11 mouse cellular contexts compared by ENCODE assay signal in genomic region chr14:62333909-62334687, GRCm38 (mm10). TPM values are rescaled to one million over a fixed set of nuclear protein-coding genes. Genes with fewer than 3 reads are reported as not detected.
DNase-seq lines count a peak whose midpoint lies in the region; ATAC-seq and TF ChIP-seq lines count a peak whose summit lies in the region.
"Had no signal": no experiment of that assay in that cellular context is flagged by ENCODE, and none has a peak within 500 bp of the region (broad histone marks: within the 10 kb centered on the region; RNA-seq: fewer than 3 reads in every experiment).

No protein-coding gene starts in this region.

- no peak for TF ChIP-seq POLR2A in thymus, adult 2 months (IDR thresholded peaks at IDR 0.05; ENCODE audit: control insufficient read depth, extremely low read depth, insufficient read depth, low read length, poor library complexity)

- H3K4me1 ChIP-seq in intestine, embryonic 14.5 days (replicated peaks; ENCODE audit: control insufficient read depth, insufficient read depth, low read length), result peaks cover 17% of the 10 kb centered on the region
- peaks cover 7% of the 10 kb centered on the region; the same call in 1 of the 2 replicates for H3K4me1 ChIP-seq in intestine, embryonic 15.5 days (replicated peaks)
- peaks cover 15% of the 10 kb centered on the region for H3K4me1 ChIP-seq in thymus, adult 2 months (replicated peaks; ENCODE audit: control insufficient read depth, insufficient read depth, low read length)

- H3K27me3 ChIP-seq in intestine, embryonic 14.5 days (replicated peaks; ENCODE audit: control insufficient read depth, insufficient read depth, low read length), result no peaks in the 10 kb centered on the region
- no peaks in the 10 kb centered on the region for H3K27me3 ChIP-seq in intestine, embryonic 15.5 days (replicated peaks)
- H3K27me3 ChIP-seq in thymus, adult 2 months (ENCODE audit: control insufficient read depth, insufficient read depth, low read length), result no peaks in the 10 kb centered on the region
- H3K27me3 ChIP-seq: limb, embryonic 15.5 days had no signal

- WGBS in intestine, embryonic 14.5 days, result 74% methylated on average over 9 of the region's 9 CpGs
- 75% methylated on average over 9 of the region's 9 CpGs for WGBS in intestine, embryonic 15.5 days
- 74% methylated on average over 9 of the region's 9 CpGs for WGBS in thymus, adult 2 months

- DNase-seq in intestine, embryonic 14.5 days (ENCODE audit: low spot score), result peak; percentile 41
- peak; percentile 41 for DNase-seq in thymus, adult 2 months
- no peak for DNase-seq in thymus, adult 18-20 months
- DNase-seq in forelimb bud, embryonic 11.5 days (ENCODE audit: low read depth, low spot score), result peak; percentile 35
- DNase-seq in thymus, postnatal 4 days, result peak; percentile 49
- no peak for DNase-seq in urinary bladder, postnatal 36 days (ENCODE audit: low spot score in 2 of 2)
- no peak for DNase-seq in lung, postnatal 14 days
- DNase-seq: cerebellum, adult 9-11 months; heart, postnatal 10 days had no signal

- H3K4me2 ChIP-seq in intestine, embryonic 14.5 days (ENCODE audit: low read length), result no peak overlapping the region
- no peak overlapping the region for H3K4me2 ChIP-seq in intestine, embryonic 15.5 days (replicated peaks)

- no peak overlapping the region for H3K27ac ChIP-seq in intestine, embryonic 14.5 days (ENCODE audit: low read depth)
- H3K27ac ChIP-seq in intestine, embryonic 15.5 days, result no peak overlapping the region
- H3K27ac ChIP-seq in thymus, adult 2 months (ENCODE audit: control insufficient read depth, insufficient read depth, low read length), result no peak overlapping the region
- H3K27ac ChIP-seq: limb, embryonic 15.5 days had no signal

- H3K9me3 ChIP-seq in intestine, embryonic 14.5 days (ENCODE audit: control insufficient read depth, low read length), result no peaks in the 10 kb centered on the region
- no peaks in the 10 kb centered on the region for H3K9me3 ChIP-seq in intestine, embryonic 15.5 days
- H3K9me3 ChIP-seq: limb, embryonic 15.5 days had no signal

- TF ChIP-seq CTCF in thymus, adult 2 months (IDR thresholded peaks at IDR 0.05; ENCODE audit: borderline replicate concordance, control insufficient read depth, extremely low read depth, insufficient read depth, low read length, poor library complexity), result no peak

- ATAC-seq in intestine, embryonic 14.5 days (replicated peaks; ENCODE audit: low FRiP score, low TSS enrichment, low read depth), result no peak
- no peak for ATAC-seq in intestine, embryonic 15.5 days

- H3K4me3 ChIP-seq in intestine, embryonic 14.5 days (ENCODE audit: low read depth, low read length), result no peak overlapping the region
- no peak overlapping the region for H3K4me3 ChIP-seq in intestine, embryonic 15.5 days (replicated peaks)
- no peak overlapping the region for H3K4me3 ChIP-seq in thymus, adult 2 months (ENCODE audit: control insufficient read depth, insufficient read depth, low read length)
- H3K4me3 ChIP-seq: limb, embryonic 15.5 days had no signal

- H3K36me3 ChIP-seq in intestine, embryonic 14.5 days (ENCODE audit: control insufficient read depth, insufficient read depth, low read length), result no peaks in the 10 kb centered on the region
- no peaks in the 10 kb centered on the region for H3K36me3 ChIP-seq in intestine, embryonic 15.5 days
- H3K36me3 ChIP-seq in thymus, adult 2 months (ENCODE audit: control insufficient read depth, insufficient read depth, low read length), result no peaks in the 10 kb centered on the region
- H3K36me3 ChIP-seq: limb, embryonic 15.5 days had no signal

- H3K9ac ChIP-seq in intestine, embryonic 14.5 days (ENCODE audit: low read length), result no peak overlapping the region
- H3K9ac ChIP-seq in intestine, embryonic 15.5 days, result no peak overlapping the region
- H3K9ac ChIP-seq: limb, embryonic 15.5 days had no signal

RNA-seq across cellular contexts. Expression of gene Dleu7, which starts 41.3 kb away (rescaled TPM):
- 1.3 and 1.4 TPM in 2 replicates for polyA plus RNA-seq in intestine, embryonic 14.5 days (2014; fragmentation: Nextera tagmentation; extraction: Ambion mirVana)
- polyA plus RNA-seq in intestine, embryonic 15.5 days (2015; fragmentation: Nextera tagmentation; extraction: Ambion mirVana), result 0.74 and 0.75 TPM in 2 replicates
- polyA plus RNA-seq in thymus, adult 2 months (2012; rRNA removed), result 4.1 and 4.7 TPM in 2 replicates

RNA-seq across cellular contexts. Expression of gene Rnaseh2b, which starts 41.7 kb away (rescaled TPM):
- 58.1 and 69.0 TPM in 2 replicates for polyA plus RNA-seq in intestine, embryonic 14.5 days (2014; fragmentation: Nextera tagmentation; extraction: Ambion mirVana)
- polyA plus RNA-seq in intestine, embryonic 15.5 days (2015; fragmentation: Nextera tagmentation; extraction: Ambion mirVana), result 48.1 and 63.4 TPM in 2 replicates
- 11.3 and 11.8 TPM in 2 replicates for polyA plus RNA-seq in thymus, adult 2 months (2012; rRNA removed)

Comparison
In these comparisons a context has a peak if more than half of its experiments do, and no peak if none do; other contexts are left out.
1. DNase-seq: peak in intestine, embryonic 14.5 days (single experiment), thymus, adult 2 months (single experiment), forelimb bud, embryonic 11.5 days (single experiment) and thymus, postnatal 4 days (single experiment); none in thymus, adult 18-20 months (0 of 2), urinary bladder, postnatal 36 days (0 of 2) and lung, postnatal 14 days (single experiment).